Mouse (Mus musculus) hematopoietic multipotent progenitor cell, adult 10-12 weeks (in vitro differentiated cells): ENCODE results near the gene Olfr1377. TPM values are rescaled to one million over a fixed set of nuclear protein-coding genes. Genes with fewer than 3 reads are reported as not detected.

Experiments
- polyA plus RNA-seq: library from polyadenylated mRNA; stranded (reverse); fragments of >175 nt; gene quantifications from 2 replicates; pipeline ENCODE4 v1.2.3, GENCODE M21; 2012; ENCODE audit warnings: low replicate concordance

Olfr1377 gene
- polyA plus RNA-seq = not detected in 2 replicates

GRCm38 (mm10) chr11:50981667-50982066 is at the start of gene Olfr1377:
Olfr1377 (plus strand) TSS chr11:50981967.

DNA sequence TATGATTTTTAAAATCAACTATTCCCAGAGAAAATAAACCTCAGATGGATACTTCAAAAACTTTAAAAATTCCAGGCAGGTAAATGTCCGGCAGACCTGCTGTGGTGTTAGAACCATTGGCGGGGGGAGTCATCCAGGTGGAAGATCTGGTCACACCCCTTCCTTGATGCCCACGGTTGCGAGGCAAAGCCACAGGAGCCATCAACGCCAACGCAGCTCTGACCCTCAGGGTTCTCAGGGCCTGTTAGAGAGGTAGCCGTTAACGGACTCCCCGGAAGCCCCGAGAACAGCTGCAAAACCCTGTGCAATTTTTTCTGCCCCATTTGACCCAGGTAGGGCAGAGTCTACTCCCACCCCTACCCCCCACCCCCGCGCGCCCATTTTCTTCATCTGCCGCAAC is 38.3 kb upstream of the Olfr1377 start, which contains the start of gene 4933414I15Rik:
4933414I15Rik (minus strand) TSS at position 260 of the 400 bp plus-strand sequence.

DNA sequence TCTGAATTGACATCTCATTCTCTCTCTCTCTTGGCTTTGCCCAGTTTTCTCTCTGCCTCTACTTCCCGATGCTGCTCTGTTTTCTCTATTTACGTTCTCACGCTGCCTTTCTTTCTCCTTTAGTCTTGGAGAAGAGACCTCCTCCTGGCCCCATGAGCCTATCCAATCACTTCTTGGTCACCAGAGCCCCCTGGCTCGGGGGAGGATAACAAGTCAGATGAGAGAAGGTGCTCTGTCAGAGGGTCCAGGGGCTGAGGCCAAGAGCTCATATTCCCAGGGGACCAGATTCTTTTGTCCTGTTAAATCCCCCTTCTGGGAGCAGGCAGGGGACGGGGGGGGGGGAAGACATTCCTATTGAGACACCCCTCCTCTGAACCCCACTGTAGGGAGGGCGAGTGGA is 28.1 kb upstream of the Olfr1377 start, which contains the start of gene Prop1:
Prop1 (minus strand) TSS at position 101 of the 400 bp plus-strand sequence.

GRCm38 (mm10) chr11:50966230-50966629 is 15.5 kb upstream of the Olfr1377 start, which contains the start of gene Olfr1378:
Olfr1378 (plus strand) TSS chr11:50966530.

GRCm38 (mm10) chr11:51003296-51003695 is 21.5 kb downstream of the Olfr1377 start, which contains the start of gene Olfr51:
Olfr51 (plus strand) TSS chr11:51003596.

DNA sequence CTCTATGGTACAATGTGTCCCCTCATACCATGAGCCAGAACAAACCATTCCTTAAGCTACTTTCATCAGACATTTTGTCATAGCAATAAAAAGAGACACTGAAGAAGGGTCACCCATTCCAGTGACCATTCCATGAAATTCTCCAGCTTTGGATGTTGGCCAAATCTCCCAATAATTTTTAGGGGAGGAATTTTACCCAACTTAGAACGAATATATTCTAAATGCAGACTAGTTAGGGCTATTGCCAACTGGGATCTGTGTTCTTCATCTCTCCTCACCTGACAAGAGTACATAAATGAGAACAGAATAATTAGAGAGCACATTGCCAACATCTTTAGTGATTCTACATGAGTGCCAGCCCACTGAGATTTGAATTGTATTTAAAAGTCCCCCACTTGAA is 32.2 kb downstream of the Olfr1377 start, which contains the start of gene Olfr54:
Olfr54 (plus strand) TSS at position 301 of the 400 bp plus-strand sequence.

Other genes starting within 250 kb of the Olfr1377 start
- 1.5 and 1.9 TPM in 2 replicates for gene Zfp354c, start 154.2 kb upstream of the Olfr1377 start, polyA plus RNA-seq
- gene Zfp879, start 140.4 kb upstream of the Olfr1377 start, polyA plus RNA-seq = 0.04 and 0.28 TPM in 2 replicates
- gene Grm6, start 131.3 kb upstream of the Olfr1377 start, polyA plus RNA-seq = 0.71 and 2.7 TPM in 2 replicates
- not detected in 2 replicates for gene Zfp454, start 94.3 kb upstream of the Olfr1377 start, polyA plus RNA-seq
- 0.12 TPM in 1 of 2 replicates, not detected in the other for gene Zfp2, start 65.8 kb upstream of the Olfr1377 start, polyA plus RNA-seq
- gene Zfp354b, start 50.3 kb upstream of the Olfr1377 start, polyA plus RNA-seq = 0.13 TPM in 1 of 2 replicates, not detected in the other
- gene 4933414I15Rik, start 38.2 kb upstream of the Olfr1377 start, polyA plus RNA-seq = not detected in 2 replicates
- not detected in 2 replicates for gene Prop1, start 28.2 kb upstream of the Olfr1377 start, polyA plus RNA-seq
- gene Olfr1378, start 15.4 kb upstream of the Olfr1377 start, polyA plus RNA-seq = not detected in 2 replicates
- not detected in 2 replicates for gene Olfr51, start 21.6 kb downstream of the Olfr1377 start, polyA plus RNA-seq
- gene Olfr54, start 32.3 kb downstream of the Olfr1377 start, polyA plus RNA-seq = not detected in 2 replicates
- gene Olfr1375, start 66.1 kb downstream of the Olfr1377 start, polyA plus RNA-seq = not detected in 2 replicates
- gene Zfp354a, start 77.3 kb downstream of the Olfr1377 start, polyA plus RNA-seq = 0.71 TPM in 1 of 2 replicates, not detected in the other
- gene Gm12569, start 238.5 kb downstream of the Olfr1377 start, polyA plus RNA-seq = not detected in 2 replicates